Mouse (Mus musculus) ES-E14 (cell line): ENCODE measurements around the gene Vmn2r18.

Experiments
- HCFC1 ChIP-seq: IDR thresholded peaks from 2 replicates; pipeline ENCODE4 v1.6.1; 2012; ENCODE audit warnings: low read length, inconsistent platforms, borderline replicate concordance; ENCODE audit not compliant: insufficient read depth
- ZC3H11A ChIP-seq: IDR thresholded peaks from 2 replicates; pipeline ENCODE4 v1.6.1; 2012; ENCODE audit warnings: low read depth, mild to moderate bottlenecking, inconsistent platforms, low read length, borderline replicate concordance
- ZNF384 ChIP-seq: IDR thresholded peaks from 2 replicates; pipeline ENCODE4 v1.6.1; 2012; ENCODE audit warnings: low read depth, low read length, inconsistent platforms

DNA sequence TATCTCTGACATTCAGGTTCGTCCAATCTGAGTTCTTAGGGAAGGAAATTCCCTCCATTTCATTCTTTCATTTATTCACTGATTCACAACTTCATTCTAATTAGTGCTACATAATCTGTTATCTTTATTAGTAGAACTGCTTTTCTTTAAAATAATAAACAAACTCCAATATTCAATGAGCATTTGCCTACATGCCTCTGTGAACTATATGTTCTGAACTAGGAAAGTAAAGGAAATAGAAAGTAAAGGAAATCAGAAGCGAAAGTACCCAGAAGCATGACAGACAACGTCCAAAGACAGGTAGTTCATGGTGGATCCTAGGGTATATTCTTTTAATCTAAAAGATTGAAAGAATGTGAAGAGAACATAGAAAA is 45.6 kb upstream of the Vmn2r18 start:
- TF ChIP-seq HCFC1: no peak
- no peak for TF ChIP-seq ZC3H11A
- no peak for TF ChIP-seq ZNF384
